Mouse (Mus musculus) heart, embryonic 13.5 days (tissue): Measurements from ENCODE around the gene Uba1y. TPM values are rescaled to one million over a fixed set of nuclear protein-coding genes. Genes with fewer than 3 reads are reported as not detected.
"Not testable (repeated sequence)": the region's sequence is repeated elsewhere in the genome, so short reads cannot be mapped to it uniquely, and the experiment has no call there.

Source experiments
- ATAC-seq: fragments of 200-750 bp; cut with Nextera tagmentation; 2 replicates; pipeline ENCODE4 v1.8.0; 2017; ENCODE audit warnings: moderate TSS enrichment; ENCODE audit not compliant: insufficient number of reproducible peaks, low FRiP score, low TSS enrichment; ENCODE audit errors: extremely low read depth
- H3K27ac ChIP-seq: fragments of 300-500 bp; sonication (generic); replicated peaks from 2 replicates; pipeline ENCODE4 v1.5.1; 2015; ENCODE audit warnings: moderate library complexity, mild to moderate bottlenecking, inconsistent platforms
- H3K27me3 ChIP-seq: fragments of 300-500 bp; sonication (generic); replicated peaks from 2 replicates; pipeline ENCODE4 v1.6.1; 2015; ENCODE audit warnings: mild to moderate bottlenecking, inconsistent platforms
- H3K36me3 ChIP-seq: fragments of 300-500 bp; sonication (generic); 2 replicates; pipeline ENCODE4 v1.6.1; 2015; ENCODE audit warnings: mild to moderate bottlenecking, inconsistent platforms
- H3K4me1 ChIP-seq: fragments of 300-500 bp; sonication (generic); 2 replicates; pipeline ENCODE4 v1.6.1; 2015; ENCODE audit warnings: inconsistent platforms
- H3K4me2 ChIP-seq: fragments of 300-500 bp; sonication (generic); 2 replicates; pipeline ENCODE4 v1.6.1; 2015; ENCODE audit warnings: inconsistent platforms, mild to moderate bottlenecking, moderate library complexity
- H3K4me3 ChIP-seq: fragments of 300-500 bp; sonication (generic); 2 replicates; pipeline ENCODE4 v1.5.1; 2015; ENCODE audit warnings: moderate library complexity, mild to moderate bottlenecking, inconsistent platforms
- H3K9ac ChIP-seq: fragments of 300-500 bp; sonication (generic); 2 replicates; pipeline ENCODE4 v1.6.1; 2015; ENCODE audit warnings: inconsistent platforms, mild to moderate bottlenecking, moderate library complexity
- H3K9me3 ChIP-seq: fragments of 300-500 bp; sonication (generic); 2 replicates; pipeline ENCODE4 v1.6.1; 2016; ENCODE audit warnings: inconsistent platforms
- WGBS: fragments of 180-500 bp; shearing (Covaris S2); methylation state at CpG from one replicate; pipeline ENCODE4 v1.1.7; 2015; ENCODE audit warnings: mixed read lengths; 5-methylcytosine and 5-hydroxymethylcytosine counted together
- polyA plus RNA-seq: library from polyadenylated mRNA; unstranded; fragments of >200 nt; fragmentation: Nextera tagmentation; extraction: Ambion mirVana; gene quantifications from 2 replicates; pipeline ENCODE4 v1.2.1, GENCODE M21; 2015

Uba1y gene
- not detected in 2 replicates for polyA plus RNA-seq

- Histone ChIP-seq H3K4me1 (no peaks in the 10 kb centered on the region), H3K9ac (no peak within 1 kb of the TSS), H3K36me3 (no peaks in the 10 kb centered on the region), H3K9me3 (no peaks in the 10 kb centered on the region), H3K4me3 (no peak within 1 kb of the TSS), H3K27me3 (no peaks in the 10 kb centered on the region), H3K27ac (no peak within 1 kb of the TSS), H3K4me2 (no peak within 1 kb of the TSS)
- ATAC-seq: no peak
- WGBS: 90% methylated on average over 12 of the region's 15 CpGs
Observed at GRCm38 (mm10) chrY:818396-818795, at the start of gene Uba1y. Uba1y (plus strand) TSS chrY:818649.

GRCm38 (mm10) chrY:797309-797708 lies 21.1 kb upstream of the Uba1y start, which contains the start of gene Zfy1:
Zfy1 (minus strand) TSS chrY:797409.
- not testable (repeated sequence) for H3K4me2 ChIP-seq, H3K27ac ChIP-seq, H3K36me3 ChIP-seq, H3K27me3 ChIP-seq, H3K9me3 ChIP-seq, H3K4me3 ChIP-seq, ATAC-seq, H3K4me1 ChIP-seq, H3K9ac ChIP-seq
- no CpG with 5 or more reads among the region's 11 CpGs for WGBS

GRCm38 (mm10) chrY:808991-809661 lies 9.3 kb upstream of the Uba1y start:
- Histone ChIP-seq H3K36me3 (no peaks in the 10 kb centered on the region), H3K9me3 (no peaks in the 10 kb centered on the region), H3K27me3 (no peaks in the 10 kb centered on the region), H3K4me3 (peak overlapping the region; percentile 37), H3K4me1 (no peaks in the 10 kb centered on the region), H3K4me2 (peak overlapping the region; percentile 55), H3K27ac (0 out of 2 replicates have a peak overlapping the region, but pooled peaks have one; percentile 32), H3K9ac (no peak overlapping the region)
- no peak; the same call in 1 of the 2 replicates for ATAC-seq
- 0% methylated on average over 14 of the region's 15 CpGs for WGBS

GRCm38 (mm10) chrY:872404-872803 lies 54.0 kb downstream of the Uba1y start:
- no peak overlapping the region for H3K4me3 ChIP-seq
- no peaks in the 10 kb centered on the region for H3K36me3 ChIP-seq
- no peak overlapping the region for H3K27ac ChIP-seq
- H3K9ac ChIP-seq: no peak overlapping the region
- no peaks in the 10 kb centered on the region for H3K9me3 ChIP-seq
- no peaks in the 10 kb centered on the region for H3K4me1 ChIP-seq
- no peak for ATAC-seq
- no peaks in the 10 kb centered on the region for H3K27me3 ChIP-seq
- no peak overlapping the region for H3K4me2 ChIP-seq

GRCm38 (mm10) chrY:872855-873549 lies 54.6 kb downstream of the Uba1y start:
- no peak for ATAC-seq
- no peak overlapping the region for H3K4me3 ChIP-seq
- no peaks in the 10 kb centered on the region for H3K9me3 ChIP-seq
- no peaks in the 10 kb centered on the region for H3K4me1 ChIP-seq
- peak overlapping the region; percentile 24; the same call in 1 of the 2 replicates for H3K4me2 ChIP-seq
- H3K9ac ChIP-seq: no peak overlapping the region
- no peak overlapping the region for H3K27ac ChIP-seq
- WGBS: 42% methylated on average over 13 of the region's 18 CpGs
- no peaks in the 10 kb centered on the region for H3K36me3 ChIP-seq
- no peaks in the 10 kb centered on the region for H3K27me3 ChIP-seq

Other genes starting within 250 kb of the Uba1y start
- gene Zfy1, start 21.2 kb upstream of the Uba1y start, polyA plus RNA-seq: not detected in 2 replicates
- 5.2 and 5.8 TPM in 2 replicates for gene Kdm5d, start 79.1 kb downstream of the Uba1y start, polyA plus RNA-seq
- gene Eif2s3y, start 191.9 kb downstream of the Uba1y start, polyA plus RNA-seq: 30.7 and 41.0 TPM in 2 replicates